Mouse (Mus musculus) erythroblast, embryonic 14.5 days (primary cell): Measurements from ENCODE around the gene Hjurp. TPM values are rescaled to one million over a fixed set of nuclear protein-coding genes. Genes with fewer than 3 reads are reported as not detected.

Source experiments
- H3K27me3 ChIP-seq: 2 replicates; pipeline ENCODE4 v1.6.1; 2012; ENCODE audit warnings: inconsistent platforms; ENCODE audit not compliant: control insufficient read depth
- H3K36me3 ChIP-seq: 2 replicates; pipeline ENCODE4 v1.6.1; 2012; ENCODE audit warnings: mild to moderate bottlenecking, inconsistent platforms; ENCODE audit not compliant: control insufficient read depth
- H3K4me1 ChIP-seq: 2 replicates; pipeline ENCODE4 v1.6.1; 2012; ENCODE audit warnings: inconsistent platforms; ENCODE audit not compliant: control insufficient read depth
- H3K4me3 ChIP-seq: replicated peaks from 2 replicates; pipeline ENCODE3; 2012; ENCODE audit warnings: moderate library complexity, mild to moderate bottlenecking, inconsistent platforms
- H3K9me3 ChIP-seq: 2 replicates; pipeline ENCODE4 v1.6.1; 2012; ENCODE audit warnings: low read length, inconsistent platforms, mixed read lengths; ENCODE audit not compliant: control insufficient read depth
- GATA1 ChIP-seq: IDR thresholded peaks from 2 replicates; pipeline ENCODE4 v1.6.1; 2012; ENCODE audit warnings: low read length, inconsistent platforms, mixed read lengths
- TAL1 ChIP-seq: IDR thresholded peaks from 3 replicates; pipeline ENCODE4 v1.6.1; 2012; ENCODE audit warnings: low read length, inconsistent platforms, mixed read lengths
- polyA plus RNA-seq: library from polyadenylated mRNA; stranded (reverse); fragments of >175 nt; gene quantifications from 2 replicates; pipeline ENCODE4 v1.2.3, GENCODE M21; 2012

Gene Hjurp
- polyA plus RNA-seq, 1 experiment = 2.2 TPM

- no peak for TF ChIP-seq TAL1
- no peak for TF ChIP-seq GATA1
- Histone ChIP-seq H3K36me3 (no peaks in the 10 kb centered on the region), H3K4me1 (no peaks in the 10 kb centered on the region), H3K27me3 (no peaks in the 10 kb centered on the region), H3K4me3 (no peak overlapping the region), H3K9me3 (no peaks in the 10 kb centered on the region)
These were observed 13.1 kb upstream of the Hjurp start for GRCm38 (mm10) chr1:88290511-88290910.

DNA sequence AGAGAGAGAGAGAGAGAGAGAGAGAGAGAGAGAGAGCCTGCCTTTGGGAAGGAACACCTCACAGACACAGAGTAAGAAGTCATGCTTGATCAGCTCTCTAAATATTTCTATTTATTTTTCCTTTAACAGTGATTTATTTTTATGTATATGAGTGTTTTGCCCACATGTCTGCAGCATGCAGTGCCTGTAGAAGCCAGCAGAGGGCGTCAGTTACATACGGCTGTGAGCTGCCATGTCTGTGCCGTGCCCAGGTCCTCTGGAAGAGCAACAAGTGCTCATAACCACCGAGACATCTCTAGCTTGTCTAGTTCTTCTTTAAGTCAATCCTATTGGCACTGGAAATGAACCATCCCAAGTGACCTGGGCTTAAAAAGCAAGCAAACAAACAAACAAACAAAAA, 12.5 kb upstream of the Hjurp start:
- no peak overlapping the region for H3K4me3 ChIP-seq
- no peaks in the 10 kb centered on the region for H3K27me3 ChIP-seq
- TF ChIP-seq GATA1 (no peak), TAL1 (no peak)
- no peaks in the 10 kb centered on the region for H3K4me1 ChIP-seq
- no peaks in the 10 kb centered on the region for H3K36me3 ChIP-seq
- peaks cover 2% of the 10 kb centered on the region for H3K9me3 ChIP-seq

DNA sequence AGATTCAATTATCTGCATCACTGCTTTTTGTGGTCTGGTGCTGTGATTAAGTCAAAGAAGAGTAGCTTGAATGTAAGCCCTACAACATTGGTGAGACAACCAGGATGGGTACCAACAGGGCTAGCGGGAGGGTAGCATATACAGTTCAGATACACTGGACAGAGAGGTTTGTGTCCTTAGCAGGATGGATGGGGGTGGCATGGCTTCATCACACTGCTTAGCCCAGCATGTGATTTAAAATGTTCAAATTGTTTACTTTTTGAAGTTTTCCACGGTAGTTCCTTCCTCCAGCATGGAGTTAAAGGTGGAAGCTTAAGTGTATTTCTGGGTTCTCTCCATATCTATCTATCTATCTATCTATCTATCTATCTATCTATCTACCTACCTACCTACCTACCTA, 11.7 kb upstream of the Hjurp start:
- TF ChIP-seq GATA1 (no peak), TAL1 (no peak)
- H3K4me1 ChIP-seq = no peaks in the 10 kb centered on the region
- no peak overlapping the region for H3K4me3 ChIP-seq
- H3K9me3 ChIP-seq = peaks cover 8% of the 10 kb centered on the region
- H3K27me3 ChIP-seq = no peaks in the 10 kb centered on the region
- H3K36me3 ChIP-seq = no peaks in the 10 kb centered on the region

- H3K9me3 ChIP-seq = peaks cover 8% of the 10 kb centered on the region
- TF ChIP-seq GATA1 (no peak), TAL1 (no peak)
- no peaks in the 10 kb centered on the region for H3K36me3 ChIP-seq
These were observed 11.3 kb upstream of the Hjurp start for GRCm38 (mm10) chr1:88288789-88289127.

GRCm38 (mm10) chr1:88288056-88288788, 10.8 kb upstream of the Hjurp start:
- Histone ChIP-seq H3K9me3 (peaks cover 11% of the 10 kb centered on the region), H3K4me1 (no peaks in the 10 kb centered on the region), H3K27me3 (no peaks in the 10 kb centered on the region), H3K4me3 (no peak overlapping the region), H3K36me3 (no peaks in the 10 kb centered on the region)
- TF ChIP-seq TAL1 (no peak), GATA1 (no peak)

More at GRCm38 (mm10) chr1:88288789-88289127, 11.3 kb upstream of the Hjurp start:
- H3K4me1 ChIP-seq = no peaks in the 10 kb centered on the region
- no peak overlapping the region for H3K4me3 ChIP-seq
- H3K27me3 ChIP-seq = no peaks in the 10 kb centered on the region

GRCm38 (mm10) chr1:88287697-88287980, 10.2 kb upstream of the Hjurp start:
- Histone ChIP-seq H3K9me3 (peaks cover 11% of the 10 kb centered on the region), H3K36me3 (no peaks in the 10 kb centered on the region), H3K27me3 (no peaks in the 10 kb centered on the region), H3K4me1 (no peaks in the 10 kb centered on the region), H3K4me3 (no peak overlapping the region)
- TF ChIP-seq GATA1 (no peak), TAL1 (no peak)

GRCm38 (mm10) chr1:88286887-88287696, 9.7 kb upstream of the Hjurp start:
- Histone ChIP-seq H3K36me3 (no peaks in the 10 kb centered on the region), H3K4me1 (no peaks in the 10 kb centered on the region)
- TF ChIP-seq GATA1 (no peak), TAL1 (no peak)

GRCm38 (mm10) chr1:88286136-88286845, 8.9 kb upstream of the Hjurp start:
- TF ChIP-seq GATA1 (no peak), TAL1 (no peak)
- no peaks in the 10 kb centered on the region for H3K36me3 ChIP-seq
- H3K4me3 ChIP-seq = no peak overlapping the region
- no peaks in the 10 kb centered on the region for H3K4me1 ChIP-seq
- H3K9me3 ChIP-seq = peaks cover 11% of the 10 kb centered on the region
- H3K27me3 ChIP-seq = no peaks in the 10 kb centered on the region

More at GRCm38 (mm10) chr1:88286887-88287696, 9.7 kb upstream of the Hjurp start:
- H3K4me3 ChIP-seq = no peak overlapping the region
- H3K27me3 ChIP-seq = no peaks in the 10 kb centered on the region
- peaks cover 11% of the 10 kb centered on the region for H3K9me3 ChIP-seq

DNA sequence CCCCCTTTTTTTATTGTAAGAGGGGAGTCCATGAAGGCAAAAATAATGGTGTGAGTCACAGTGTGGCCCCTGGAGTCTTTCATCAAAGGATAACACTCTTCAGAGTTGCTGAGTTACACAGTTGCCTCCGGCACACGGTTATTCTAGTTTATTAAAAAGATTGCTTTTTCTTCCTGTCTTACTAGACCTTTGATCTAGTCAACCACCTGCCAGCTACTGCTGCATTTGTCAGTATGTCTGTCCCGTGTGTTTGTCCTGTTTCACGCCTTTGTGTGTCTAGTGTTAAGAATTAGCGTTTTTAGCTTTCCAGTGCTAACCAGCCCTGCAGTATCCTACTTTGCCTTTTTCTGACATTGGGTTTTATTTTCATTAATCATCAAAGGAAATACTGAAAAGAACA, 8.2 kb upstream of the Hjurp start:
- no peaks in the 10 kb centered on the region for H3K36me3 ChIP-seq
- no peaks in the 10 kb centered on the region for H3K27me3 ChIP-seq
- no peaks in the 10 kb centered on the region for H3K4me1 ChIP-seq
- TF ChIP-seq GATA1 = no peak
- no peak for TF ChIP-seq TAL1
- H3K4me3 ChIP-seq = no peak overlapping the region
- peaks cover 11% of the 10 kb centered on the region for H3K9me3 ChIP-seq
